Mouse (Mus musculus): ENCODE measurements around the gene Itgb6. TPM values are rescaled to one million over a fixed set of nuclear protein-coding genes. Genes with fewer than 3 reads are reported as not detected.

The Itgb6 gene
- polyA plus RNA-seq, 1 experiment from 2014 or later, result 0.23 TPM

Other genes starting within 250 kb of the Itgb6 start
- gene Pla2r1, start 169.3 kb downstream of the Itgb6 start, polyA plus RNA-seq (2016; fragmentation: Nextera tagmentation; extraction: Ambion mirVana), result 0.51 and 1.3 TPM in 2 replicates
- 74.9 and 79.3 TPM in 2 replicates for gene Rbms1, start 240.5 kb upstream of the Itgb6 start, polyA plus RNA-seq (2016; fragmentation: Nextera tagmentation; extraction: Ambion mirVana)

Data from neural tube, embryonic 12.5 days (tissue).